Mouse (Mus musculus) layer of hippocampus, adult 18-20 months (tissue): ENCODE data around the gene Fam19a3. TPM values are rescaled to one million over a fixed set of nuclear protein-coding genes. Genes with fewer than 3 reads are reported as not detected.
A peak's percentile ranks its signal among the peaks of the same experiment; 100 is the strongest.
"Not testable (repeated sequence)": the region's sequence is repeated elsewhere in the genome, so short reads cannot be mapped to it uniquely, and the experiment has no call there.

Source experiments
- DNase-seq, 2 experiments: peaks; one replicate each; pipeline ENCODE4 v3.0.0; 2022; ENCODE audit warnings: low spot score in 2 of 2
- long read RNA-seq: library from polyadenylated mRNA; stranded (forward); transcript quantifications from one replicate; pipeline ENCODE4 v2.0.0, GENCODE M21; 2021
- total RNA-seq, 2 experiments: library from RNA; stranded (reverse); gene quantifications; 2 replicates each; pipeline ENCODE4 v1.2.3; 2021

Fam19a3 gene
- total RNA-seq = not detected
- long read RNA-seq = 0 reads

DNA sequence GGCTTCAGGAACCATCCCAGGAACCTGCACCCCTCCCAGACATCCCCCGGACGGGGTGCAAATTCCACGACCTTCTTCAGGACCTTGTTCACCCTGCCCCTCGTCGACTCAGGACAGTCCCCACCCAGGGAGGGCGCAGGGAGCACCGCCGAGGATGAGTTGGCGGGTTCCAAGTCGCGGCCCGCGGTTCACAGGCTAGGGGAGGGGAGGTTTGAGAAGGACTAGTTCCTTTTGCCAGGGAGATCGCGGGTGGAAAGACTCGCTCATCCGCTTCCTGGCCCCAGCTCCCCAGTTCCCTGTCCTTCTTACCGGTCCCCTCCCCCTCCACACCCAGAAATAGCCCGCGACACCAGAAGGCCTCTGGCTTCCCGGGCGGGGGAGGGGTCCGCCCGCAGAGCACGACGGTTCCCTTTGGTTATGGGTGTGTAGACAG, at the start of gene Fam19a3:
Fam19a3 (minus strand) TSS at position 370 of the 433 bp plus-strand sequence.
- DNase-seq = no peak

DNA sequence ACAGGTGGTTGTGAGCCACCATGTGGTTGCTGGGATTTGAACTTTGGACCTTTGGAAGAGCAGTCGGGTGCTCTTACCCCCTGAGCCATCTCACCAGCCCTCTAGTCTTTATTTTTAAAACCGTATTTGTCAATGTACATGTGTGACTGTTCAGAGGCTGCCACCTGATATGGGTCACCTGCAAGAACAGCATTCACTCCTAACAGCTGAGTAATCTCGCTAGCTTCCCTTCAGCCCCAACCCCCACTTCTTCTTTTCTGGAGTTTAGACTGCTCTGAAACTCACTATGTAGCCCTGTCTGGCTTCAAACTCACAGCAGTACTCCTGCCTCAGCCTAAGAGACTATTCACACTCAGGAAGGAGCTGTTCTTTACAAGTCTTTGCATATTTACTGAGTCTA, 40.8 kb upstream of the Fam19a3 start:
- no peak for DNase-seq

DNA sequence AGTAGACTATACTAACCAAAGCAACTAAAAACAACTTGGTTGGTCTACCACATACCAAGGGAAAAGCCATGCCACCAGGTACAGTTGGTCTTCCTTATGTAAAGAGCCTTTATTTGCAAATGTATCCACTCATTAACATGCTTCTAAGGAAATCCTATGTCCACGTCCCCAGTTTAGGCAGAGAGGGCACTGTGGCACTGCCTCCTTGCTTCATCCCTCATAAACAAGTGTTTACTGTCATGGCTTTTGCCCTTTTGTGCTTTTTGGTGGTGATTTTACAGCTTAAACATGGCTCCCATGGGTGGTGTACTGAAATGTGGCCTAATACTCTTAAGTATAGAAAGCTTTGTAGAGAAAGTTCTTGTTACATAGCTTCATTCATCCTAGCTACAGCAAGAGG, 38.8 kb upstream of the Fam19a3 start:
- DNase-seq = no peak

DNA sequence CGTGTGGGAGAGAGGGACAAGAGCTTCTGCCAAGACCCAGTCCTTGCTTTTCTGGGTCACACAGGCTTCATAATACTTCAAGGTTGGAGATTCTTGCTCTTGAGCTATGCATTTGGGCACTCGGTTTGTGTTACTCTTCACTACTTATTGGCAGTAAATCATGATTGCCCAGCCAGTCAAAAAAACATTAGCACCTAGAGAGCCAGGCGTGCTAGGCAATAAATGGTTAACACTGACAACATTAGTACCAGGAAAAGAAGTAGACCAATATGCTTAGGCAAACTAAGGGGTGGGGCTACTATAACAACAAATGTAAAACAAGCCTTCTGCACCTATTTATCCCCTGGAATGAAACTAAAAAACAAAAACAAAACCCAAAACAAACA, 37.1 kb upstream of the Fam19a3 start:
- DNase-seq = no peak

DNA sequence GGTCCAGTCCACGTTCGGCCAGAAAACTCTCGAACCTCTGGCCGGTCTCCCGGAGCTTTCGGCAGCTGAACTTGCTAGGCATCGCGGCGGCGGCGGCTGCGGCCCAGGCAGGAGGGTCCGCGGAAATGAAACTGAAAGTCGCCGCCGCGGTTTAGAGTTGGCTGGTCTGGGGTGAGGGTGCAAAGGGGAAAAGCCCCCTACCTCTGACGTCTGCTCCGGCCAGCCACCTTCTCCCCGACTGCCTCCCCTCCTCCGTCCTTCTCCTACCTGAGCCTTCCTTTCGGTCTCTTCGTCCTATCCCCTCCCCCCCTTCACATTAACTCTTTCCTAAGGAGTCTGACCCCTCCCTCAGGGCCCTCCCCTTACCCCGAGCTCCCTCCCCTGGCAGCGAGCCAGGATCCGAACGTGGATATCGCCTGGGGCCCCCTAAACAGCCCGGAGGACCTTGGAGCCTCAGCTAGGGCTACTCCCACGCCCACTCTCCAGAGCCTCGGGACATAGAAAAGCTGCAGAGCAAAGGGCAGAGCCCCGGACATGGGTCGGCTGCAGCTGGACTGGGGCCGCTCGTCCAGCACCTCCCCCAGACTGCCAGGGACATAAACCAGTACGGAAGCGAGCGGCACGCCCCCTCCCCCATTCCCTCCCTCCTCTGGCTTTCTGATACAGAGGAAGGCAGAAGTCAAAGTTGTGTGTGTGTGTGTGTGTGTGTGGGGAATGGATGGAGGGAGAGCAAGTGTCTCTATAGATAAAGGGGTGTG, 36.5 kb upstream of the Fam19a3 start, which contains the start of gene Mov10:
Mov10 (minus strand) TSS at position 573 of the 758 bp plus-strand sequence.
- DNase-seq = peak in 1 of 2 experiments; percentile 37

DNA sequence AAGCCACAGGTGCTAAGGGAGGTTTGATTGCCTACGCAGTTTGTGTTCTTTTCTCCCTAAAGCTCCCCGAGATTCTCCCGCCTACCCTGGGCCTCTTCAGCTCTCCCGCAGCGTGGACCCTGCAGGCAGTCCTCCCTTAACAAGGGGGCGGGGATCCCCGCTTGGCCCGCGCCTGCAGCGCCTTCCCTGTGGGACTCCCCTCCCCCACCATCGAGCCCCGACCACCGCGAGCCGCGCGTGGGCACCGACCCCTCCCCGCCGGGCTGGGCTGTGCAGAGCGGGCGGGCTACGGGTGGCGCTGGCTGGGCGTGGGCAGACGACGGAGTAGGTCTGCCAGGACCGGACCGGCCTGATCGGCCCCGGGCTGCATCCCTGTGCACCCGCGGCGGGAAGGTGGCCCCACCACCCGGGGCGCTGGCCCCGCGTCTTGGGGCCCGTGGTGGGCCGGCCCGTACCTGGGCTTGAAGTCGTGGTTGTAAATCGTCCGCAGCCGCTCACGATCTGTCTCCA, 35.9 kb upstream of the Fam19a3 start:
- peak; percentile 34 to 39 for DNase-seq

DNA sequence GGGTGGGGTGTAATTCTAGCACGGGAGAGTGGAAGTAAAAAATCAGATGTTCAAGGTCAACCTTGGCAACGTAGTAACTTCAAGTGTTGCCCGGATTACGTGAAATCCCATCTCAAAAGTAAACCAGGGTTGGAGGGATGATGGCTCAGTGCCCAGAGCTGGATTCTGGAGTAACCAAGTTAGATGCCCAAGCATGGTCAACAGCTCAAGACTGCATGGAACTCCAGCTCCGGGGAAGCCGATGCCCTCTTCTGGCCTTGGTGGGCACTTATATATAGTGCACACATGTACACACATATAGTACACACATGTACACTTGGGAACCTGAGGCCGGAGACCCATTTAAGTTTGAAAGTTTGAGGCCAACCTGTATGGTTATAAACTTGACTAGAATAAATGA, 34.5 kb upstream of the Fam19a3 start:
- no peak for DNase-seq

DNA sequence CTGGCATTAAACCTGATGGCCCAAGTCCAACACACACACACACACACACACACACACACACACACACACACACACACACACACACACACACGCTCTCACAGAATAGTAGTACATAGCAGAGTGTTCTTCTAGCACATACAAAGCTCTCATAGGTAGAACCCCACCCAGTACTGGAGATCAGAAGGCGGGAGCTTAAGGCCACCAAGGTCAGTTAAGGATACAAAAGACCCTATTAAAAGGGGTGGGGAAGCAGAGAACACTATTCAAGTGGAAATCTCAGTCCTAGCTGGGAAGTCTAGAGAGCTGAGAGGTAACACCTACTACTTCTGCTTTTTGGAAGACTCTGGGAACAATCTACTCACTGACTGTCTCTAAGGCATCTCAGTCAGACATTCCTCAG, 33.7 kb upstream of the Fam19a3 start:
- no peak for DNase-seq

DNA sequence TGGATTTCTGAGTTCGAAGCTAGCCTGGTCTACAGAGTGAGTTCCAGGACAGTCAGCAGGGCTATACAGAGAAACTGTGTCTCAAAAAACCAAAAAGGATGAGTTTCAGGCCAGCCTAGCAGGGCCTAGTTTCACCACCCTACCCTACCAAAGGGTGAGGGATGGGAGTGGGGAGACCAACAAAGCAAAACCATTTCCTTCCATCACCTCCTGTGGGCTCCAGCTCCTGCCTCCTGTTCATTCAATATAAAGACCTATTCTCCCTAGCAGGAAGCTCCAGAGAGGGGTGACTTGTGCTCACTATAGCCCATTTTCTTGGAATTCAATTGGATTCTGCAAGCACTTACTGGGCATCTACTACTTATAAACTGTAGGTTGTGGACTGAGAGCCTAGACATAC, 33.1 kb upstream of the Fam19a3 start:
- no peak for DNase-seq

DNA sequence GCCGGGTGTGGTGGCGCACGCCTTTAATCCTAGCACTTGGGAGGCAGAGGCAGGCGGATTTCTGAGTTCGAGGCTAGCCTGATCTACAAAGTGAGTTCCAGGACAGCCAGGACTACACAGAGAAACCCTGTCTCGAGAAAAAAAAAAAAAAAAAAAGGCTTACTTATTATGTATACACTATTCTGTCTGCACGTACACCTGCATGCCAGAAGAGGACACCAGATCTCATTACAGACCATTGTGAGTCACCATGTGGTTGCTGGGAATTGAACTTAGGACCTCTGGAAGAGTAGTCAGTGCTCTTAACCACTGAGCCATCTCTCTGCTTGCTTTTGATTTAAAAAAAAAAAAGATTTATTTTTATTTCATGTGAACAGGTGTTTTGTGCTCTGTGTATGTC, 31.6 kb upstream of the Fam19a3 start:
- DNase-seq = not testable (repeated sequence)

DNA sequence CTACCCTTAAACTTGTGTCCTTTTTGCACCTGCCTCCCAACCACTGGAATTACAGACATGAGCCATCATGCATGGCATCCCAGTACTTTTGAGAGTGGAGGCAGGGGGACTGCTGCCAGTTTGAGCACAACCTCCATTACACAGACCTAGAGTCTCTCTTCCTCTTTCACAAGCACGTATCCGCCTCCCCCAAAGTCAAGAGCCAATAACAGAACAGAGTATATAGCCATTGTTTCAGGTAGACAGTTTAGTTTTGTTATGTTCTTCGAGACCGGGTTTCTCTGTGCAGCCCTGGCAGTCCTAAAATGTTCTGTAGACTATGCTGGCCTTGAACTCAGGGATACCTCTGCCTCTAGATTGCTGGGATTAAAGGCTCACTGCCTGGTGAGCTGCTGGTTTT, 30.6 kb upstream of the Fam19a3 start:
- no peak for DNase-seq

DNA sequence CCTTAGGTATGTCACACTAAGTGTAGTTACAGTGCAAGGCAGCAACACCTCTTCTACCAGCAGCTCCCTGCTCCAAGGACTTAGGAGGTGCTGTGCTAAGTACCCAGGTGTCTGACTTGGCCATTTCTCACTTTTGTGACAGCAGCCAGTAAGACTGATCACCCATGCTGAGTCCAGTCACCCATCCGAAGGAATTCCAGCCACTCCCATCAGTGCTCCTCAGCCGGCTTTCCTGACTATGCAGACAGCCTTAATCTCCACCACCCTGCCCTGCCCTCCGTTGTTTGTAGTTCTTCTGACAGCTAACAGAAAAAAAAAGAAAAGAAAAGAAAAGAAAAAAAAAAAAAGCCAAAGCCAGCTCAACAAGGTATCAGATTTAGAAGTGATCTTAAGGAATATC, 30.1 kb upstream of the Fam19a3 start:
- no peak for DNase-seq

DNA sequence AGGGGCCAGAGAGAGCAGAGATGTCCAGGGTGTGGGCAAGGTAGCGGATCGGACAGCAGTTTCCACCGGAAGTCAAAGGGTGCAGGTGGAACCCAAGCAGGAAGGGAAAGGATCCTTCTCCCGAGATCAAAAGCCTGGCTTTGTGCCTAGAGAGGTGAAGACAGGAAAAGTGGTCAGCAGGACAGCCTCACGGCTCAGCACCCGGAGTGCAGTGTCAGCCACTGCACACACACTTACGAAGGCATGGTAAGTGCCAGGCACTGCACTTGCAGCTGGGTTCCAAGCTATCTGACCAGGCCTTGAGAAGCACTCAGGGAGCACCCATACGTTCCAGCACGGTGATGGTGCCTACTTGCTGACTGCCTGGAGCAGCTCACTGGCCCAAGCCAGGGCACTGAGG, 23.9 kb upstream of the Fam19a3 start:
- no peak for DNase-seq

DNA sequence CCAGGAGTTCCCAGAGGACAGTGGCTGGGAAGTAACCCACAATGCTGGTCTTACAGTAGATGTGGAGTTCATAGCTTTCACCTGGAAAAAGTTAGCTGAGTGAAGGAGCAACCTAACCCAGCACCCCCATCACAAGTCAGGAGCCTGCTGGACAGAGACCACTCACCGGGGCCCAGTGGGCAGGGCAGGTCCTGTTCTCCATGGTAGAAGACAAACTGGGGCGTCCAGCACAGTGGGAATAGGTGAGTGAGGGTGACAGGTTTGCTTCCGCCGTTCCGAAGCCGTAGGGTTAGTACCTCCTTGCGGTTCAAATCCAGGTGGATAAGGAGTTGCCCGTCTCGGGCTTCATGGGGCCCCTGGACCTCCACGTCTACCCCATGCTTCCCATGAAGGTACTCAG, 22.7 kb upstream of the Fam19a3 start:
- no peak for DNase-seq

DNA sequence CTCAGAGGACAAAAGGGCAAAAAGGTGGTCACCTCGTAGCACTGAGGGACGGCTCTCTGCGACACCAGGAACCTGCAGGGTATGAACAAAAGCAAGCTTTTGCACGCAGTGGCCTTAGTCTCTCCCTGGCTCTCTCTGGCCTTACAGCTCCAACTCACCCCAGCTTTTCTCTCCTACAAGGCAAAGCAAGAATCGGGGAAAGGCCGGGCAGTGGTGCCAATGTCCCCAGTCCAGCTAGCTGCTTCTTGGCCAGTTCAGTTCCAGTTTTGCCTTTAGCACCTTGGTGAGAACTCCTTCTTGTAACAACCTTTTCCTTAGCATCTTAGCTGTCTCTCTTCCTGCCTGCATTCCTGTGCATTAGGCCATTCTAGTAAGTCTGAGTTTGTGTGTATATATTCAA, 19.8 kb upstream of the Fam19a3 start:
- no peak for DNase-seq

DNA sequence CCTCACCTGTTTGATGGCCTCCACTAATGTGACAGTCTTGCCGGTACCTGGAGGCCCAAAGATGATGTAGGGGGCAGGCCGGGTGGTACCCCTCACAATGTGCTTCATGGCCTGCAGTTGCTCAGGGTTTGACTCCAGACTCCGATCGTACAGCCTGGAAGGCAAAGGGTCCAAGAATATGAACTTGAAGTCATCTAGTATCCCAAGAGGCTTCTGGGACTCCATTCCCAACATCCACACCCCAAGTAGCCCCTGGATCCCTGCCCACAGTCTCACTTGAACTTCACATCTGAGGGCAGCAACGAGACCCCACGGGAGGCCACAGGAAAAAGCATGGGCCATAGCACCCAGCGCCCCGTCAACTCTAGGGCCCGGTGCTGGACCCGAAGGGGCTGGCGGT, 19.0 kb upstream of the Fam19a3 start:
- no peak for DNase-seq

DNA sequence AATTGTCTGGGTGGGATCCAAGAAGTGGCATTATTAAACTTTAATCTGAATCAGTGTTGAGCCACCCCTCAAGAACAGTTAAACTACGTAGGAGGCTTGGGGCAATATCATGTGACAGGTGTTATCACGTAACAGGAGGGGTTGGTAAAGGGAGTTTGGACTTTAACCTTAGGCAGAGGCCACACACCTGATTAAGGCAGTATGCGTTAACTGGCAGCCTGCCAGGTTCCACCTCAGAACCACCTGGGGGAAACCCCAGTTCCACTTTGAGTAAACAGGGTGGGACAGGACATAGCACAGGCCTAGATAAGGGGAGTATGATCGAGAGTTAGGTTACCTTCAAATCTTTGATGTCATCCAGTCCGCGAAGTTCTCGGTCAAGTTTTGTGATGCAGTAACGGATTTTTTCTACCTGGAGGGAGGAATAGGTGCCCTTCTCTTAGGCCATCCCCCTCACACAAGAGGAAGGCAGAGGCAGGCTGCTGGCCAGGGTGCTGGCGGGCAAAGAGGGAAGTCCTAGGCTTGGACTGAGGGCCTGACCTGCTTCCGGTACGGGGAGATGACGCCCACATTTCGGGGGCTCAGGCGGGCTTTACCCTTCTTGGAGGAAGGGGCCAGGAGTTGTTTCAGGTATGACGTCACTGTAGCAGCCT, 14.9 kb upstream of the Fam19a3 start:
- DNase-seq = no peak

DNA sequence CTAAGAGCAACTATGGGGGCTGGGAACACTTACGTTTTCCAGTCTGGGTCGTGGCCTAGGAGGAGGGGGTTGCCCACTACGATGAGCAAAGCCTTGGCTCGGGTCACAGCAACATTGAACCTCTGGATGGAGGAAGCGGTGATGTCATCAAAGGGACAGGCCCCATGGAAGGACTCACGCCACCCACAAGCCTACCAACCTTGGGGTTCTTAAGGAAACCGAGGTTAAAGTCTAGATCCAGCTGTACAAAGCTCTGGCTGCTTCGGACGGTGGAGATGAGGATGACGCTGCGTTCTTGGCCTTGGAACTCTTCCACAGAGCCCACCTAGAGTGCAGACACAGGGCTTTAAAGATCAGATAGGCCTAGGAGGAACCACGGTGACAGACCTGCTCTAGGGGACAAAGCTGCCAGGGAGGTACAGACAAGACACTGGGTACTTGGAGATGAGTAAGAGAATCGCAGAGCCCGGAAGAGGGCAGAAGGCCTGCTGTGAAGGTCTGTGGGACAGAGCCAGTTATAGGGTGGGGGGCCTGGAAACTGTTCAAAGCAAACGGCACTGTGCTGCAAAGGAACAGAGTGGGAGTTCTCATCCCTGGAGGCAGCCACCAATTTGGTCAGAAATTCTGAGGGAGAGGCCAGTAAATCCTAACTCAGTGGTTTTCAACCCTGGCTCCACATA, 14.2 kb upstream of the Fam19a3 start:
- no peak for DNase-seq

DNA sequence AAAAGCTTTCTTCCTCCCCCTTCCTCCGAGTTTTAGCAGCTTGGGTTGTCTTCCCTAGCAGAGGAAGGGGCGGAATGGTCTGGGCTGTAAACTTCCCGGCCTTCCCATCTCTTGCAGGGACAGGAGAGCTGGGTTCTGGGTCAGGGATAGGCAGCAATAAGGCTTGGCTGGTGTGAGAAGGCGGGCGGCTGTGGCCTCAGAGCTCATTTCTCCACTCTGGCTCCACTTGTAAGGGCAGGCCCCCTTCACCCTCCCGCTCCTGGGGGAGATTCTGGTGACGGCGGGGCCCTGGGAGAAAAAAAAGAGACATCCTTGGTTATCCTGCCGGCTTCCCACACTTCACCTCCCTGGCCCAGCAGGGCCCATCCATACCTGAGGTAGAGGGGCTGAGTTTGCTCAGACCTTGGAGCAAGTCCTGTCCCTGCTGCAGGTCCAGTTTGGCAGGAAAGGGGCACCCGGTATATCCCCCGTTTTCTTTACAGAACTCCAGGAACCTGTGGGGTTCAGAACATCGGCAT, 13.4 kb upstream of the Fam19a3 start:
- DNase-seq = no peak

DNA sequence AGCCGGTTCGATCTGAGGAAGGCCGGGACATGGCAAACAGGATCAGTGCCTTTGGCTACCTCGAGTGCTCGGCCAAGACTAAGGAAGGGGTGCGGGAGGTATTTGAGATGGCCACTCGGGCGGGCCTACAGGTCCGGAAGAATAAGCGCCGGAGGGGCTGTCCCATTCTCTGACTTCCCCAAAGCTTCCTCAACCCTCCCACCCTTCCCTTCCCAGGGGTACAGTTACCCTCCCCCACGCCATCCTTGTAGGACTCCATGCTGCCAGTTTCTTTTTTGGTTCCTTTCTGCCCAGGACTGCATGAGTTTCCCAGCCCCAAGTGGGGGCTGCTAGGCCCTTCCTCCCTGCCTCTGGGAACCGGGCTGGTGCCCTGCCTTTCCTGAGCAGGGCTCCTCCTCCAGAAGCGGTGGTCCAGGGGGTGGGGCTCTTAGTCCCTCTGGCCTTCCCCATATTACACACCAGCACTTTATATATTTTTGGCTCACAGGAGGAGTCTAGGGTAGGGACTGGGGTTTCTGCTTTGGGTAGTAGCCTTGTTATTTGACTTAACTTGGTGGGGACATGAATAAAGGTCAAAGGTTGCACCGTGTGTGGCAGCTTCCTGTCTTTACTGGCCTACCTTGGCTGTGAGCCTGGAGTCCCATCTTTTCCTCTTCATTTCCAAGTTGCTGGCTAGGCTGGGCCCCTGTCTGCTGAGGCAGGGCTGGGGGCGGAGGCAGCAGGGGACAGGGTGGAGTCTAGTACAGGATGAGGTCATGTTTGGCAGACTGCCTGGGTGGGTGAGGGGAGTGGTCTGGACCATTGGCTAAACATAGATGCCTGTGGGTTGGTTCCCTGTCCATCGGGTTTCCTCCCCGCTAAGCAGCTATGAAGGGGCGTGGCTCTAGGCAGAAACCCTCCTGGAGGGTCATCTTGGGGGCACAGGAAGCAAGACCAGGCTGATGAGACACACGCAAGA, 12.5 kb upstream of the Fam19a3 start:
- peak in 1 of 2 experiments; percentile 56 for DNase-seq
